Mouse (Mus musculus) ES-E14 (cell line): ENCODE data around the gene Fezf2.

Experiments used
- HCFC1 ChIP-seq: IDR thresholded peaks from 2 replicates; pipeline ENCODE4 v1.6.1; 2012; ENCODE audit warnings: low read length, inconsistent platforms, borderline replicate concordance; ENCODE audit not compliant: insufficient read depth
- ZC3H11A ChIP-seq: IDR thresholded peaks from 2 replicates; pipeline ENCODE4 v1.6.1; 2012; ENCODE audit warnings: low read depth, mild to moderate bottlenecking, inconsistent platforms, low read length, borderline replicate concordance
- ZNF384 ChIP-seq: IDR thresholded peaks from 2 replicates; pipeline ENCODE4 v1.6.1; 2012; ENCODE audit warnings: low read depth, low read length, inconsistent platforms

- TF ChIP-seq HCFC1 (no peak), ZNF384 (no peak), ZC3H11A (no peak)
Observed at GRCm38 (mm10) chr14:12346865-12347600, 956 bp downstream of the Fezf2 start.
